Mouse (Mus musculus) liver, embryonic 14.5 days (tissue): ENCODE measurements around the gene Nav2.

Experiments used
- CTCF ChIP-seq: IDR thresholded peaks from 2 replicates; pipeline ENCODE4 v1.5.1; 2016; ENCODE audit warnings: antibody characterized with exemption, low read depth, control low read depth
- EP300 ChIP-seq: IDR thresholded peaks from 2 replicates; pipeline ENCODE4 v1.6.1; 2016; ENCODE audit warnings: antibody characterized with exemption, low read depth

DNA sequence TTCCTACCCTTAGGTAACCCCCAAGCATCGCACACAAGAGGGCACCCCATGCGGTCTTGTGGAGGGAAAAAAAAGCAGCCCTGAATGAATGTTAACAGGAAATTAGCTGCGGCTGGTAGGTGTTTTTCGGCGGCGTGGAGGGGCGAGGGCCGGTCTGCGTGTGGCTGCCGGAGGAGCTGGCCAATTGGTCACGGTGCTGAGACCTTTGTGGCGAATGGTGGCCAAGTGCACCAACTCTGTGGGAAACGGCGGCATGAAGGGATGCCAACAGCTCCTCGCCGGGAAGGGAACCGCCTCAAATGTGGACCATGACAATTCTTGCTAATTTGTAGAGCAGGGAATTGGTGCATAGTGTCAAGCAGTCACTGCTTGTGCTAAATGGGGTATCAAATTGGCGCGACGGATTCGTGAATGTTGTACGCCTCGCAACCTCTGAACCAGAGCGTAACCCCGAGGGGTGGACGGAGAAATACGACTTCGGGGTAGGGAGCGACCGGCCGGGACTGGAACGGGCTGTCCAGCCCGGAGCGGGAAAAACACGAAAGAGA, 726.6 kb downstream of the Nav2 start:
- TF ChIP-seq EP300, result no peak
- no peak for TF ChIP-seq CTCF
